Mouse (Mus musculus) olfactory bulb, adult 2 months (tissue): Measurements from ENCODE around the gene Zbtb32.

Experiments used
- CTCF ChIP-seq: fragments of 200-500 bp; IDR thresholded peaks from 2 replicates; pipeline ENCODE4 v1.5.1; 2012; ENCODE audit warnings: low read depth, mild to moderate bottlenecking, low read length, moderate library complexity; ENCODE audit not compliant: insufficient read depth
- POLR2A ChIP-seq: fragments of 200-500 bp; IDR thresholded peaks from 2 replicates; pipeline ENCODE4 v1.6.1; 2012; ENCODE audit warnings: mild to moderate bottlenecking, low read depth, low read length, moderate library complexity; ENCODE audit not compliant: insufficient read depth

DNA sequence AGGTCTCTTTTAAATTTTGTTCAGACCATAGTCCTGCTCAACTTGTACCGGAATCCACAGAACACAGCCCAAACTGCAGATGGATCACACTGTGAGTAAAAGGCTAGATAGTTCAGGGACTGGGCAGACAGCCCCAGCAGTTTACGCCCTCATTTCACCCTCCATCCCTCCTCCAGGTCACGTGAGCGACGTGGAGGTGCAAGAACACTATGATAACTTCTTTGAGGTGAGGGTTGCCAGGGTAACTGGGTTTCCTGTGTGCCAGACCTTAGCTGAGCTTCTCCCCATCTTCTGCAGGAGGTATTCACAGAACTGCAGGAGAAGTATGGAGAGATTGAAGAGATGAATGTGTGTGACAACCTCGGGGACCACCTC, 34.8 kb downstream of the Zbtb32 start:
- no peak for TF ChIP-seq CTCF
- TF ChIP-seq POLR2A = no peak
